In the genomic region with DNA sequence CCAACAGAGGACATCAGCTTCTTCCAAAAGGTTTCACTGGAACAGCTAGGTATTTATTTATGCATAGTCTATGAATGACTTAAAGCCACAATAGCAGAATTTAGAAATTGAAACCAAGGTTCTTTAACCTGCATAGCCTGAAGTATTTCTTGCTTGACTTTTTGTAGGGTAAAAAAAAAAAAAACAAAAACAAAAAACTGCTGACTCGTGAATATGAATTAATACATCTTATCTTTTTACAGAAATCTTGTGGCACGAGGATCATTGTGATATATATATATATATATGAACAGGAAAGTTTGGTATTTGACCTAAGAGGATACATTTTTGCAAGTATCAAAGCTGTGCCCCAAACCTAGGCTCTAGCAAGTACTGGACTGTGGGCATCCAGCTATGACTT, we compare ENCODE assay signal across 26 mouse cellular contexts.
"Had no signal": no experiment of that assay in that cellular context is flagged by ENCODE, and none has a peak within 500 bp of the region (broad histone marks: within the 10 kb centered on the region; RNA-seq: fewer than 3 reads in every experiment).

No protein-coding gene starts in this region.

- H3K4me3 ChIP-seq: embryonic facial prominence, embryonic 10.5 days; embryonic facial prominence, embryonic 12.5 days; embryonic facial prominence, embryonic 13.5 days; embryonic facial prominence, embryonic 15.5 days; erythroblast, embryonic 14.5 days; forebrain, embryonic 10.5 days; forebrain, embryonic 12.5 days; forebrain, embryonic 13.5 days; forebrain, embryonic 15.5 days; gastrocnemius, adult 2 months; heart, adult 2 months; heart, embryonic 10.5 days had no signal

- H3K27ac ChIP-seq: embryonic facial prominence, embryonic 10.5 days; embryonic facial prominence, embryonic 12.5 days; embryonic facial prominence, embryonic 13.5 days; embryonic facial prominence, embryonic 15.5 days; forebrain, embryonic 10.5 days; forebrain, embryonic 12.5 days; forebrain, embryonic 13.5 days; forebrain, embryonic 15.5 days; gastrocnemius, adult 2 months; heart, adult 2 months; heart, embryonic 10.5 days had no signal

- H3K27me3 ChIP-seq: embryonic facial prominence, embryonic 12.5 days; embryonic facial prominence, embryonic 13.5 days; embryonic facial prominence, embryonic 15.5 days; forebrain, embryonic 12.5 days; forebrain, embryonic 13.5 days; forebrain, embryonic 15.5 days had no signal

- H3K4me2 ChIP-seq: embryonic facial prominence, embryonic 12.5 days; embryonic facial prominence, embryonic 13.5 days; embryonic facial prominence, embryonic 15.5 days; forebrain, embryonic 12.5 days; forebrain, embryonic 13.5 days; forebrain, embryonic 15.5 days had no signal

- H3K4me1 ChIP-seq: embryonic facial prominence, embryonic 10.5 days; embryonic facial prominence, embryonic 12.5 days; embryonic facial prominence, embryonic 13.5 days; embryonic facial prominence, embryonic 15.5 days; forebrain, embryonic 10.5 days; forebrain, embryonic 12.5 days; forebrain, embryonic 13.5 days; forebrain, embryonic 15.5 days; heart, embryonic 10.5 days had no signal

- DNase-seq: cerebellum, adult 9-10 months; cerebellum, adult 9-11 months; cerebellum, postnatal 10 days; cerebellum, postnatal 14 days; cerebellum, postnatal 25 days; cerebellum, postnatal 36 days; embryo, embryonic 11 days; forebrain, postnatal 0 days; gastrocnemius, adult 2 months; gastrocnemius, postnatal 10 days; gastrocnemius, postnatal 14 days; gastrocnemius, postnatal 25 days; gastrocnemius, postnatal 36 days; heart, adult 11 months; heart, adult 18-20 months; heart, adult 2 months had no signal

- H3K9me3 ChIP-seq: embryonic facial prominence, embryonic 10.5 days; embryonic facial prominence, embryonic 12.5 days; embryonic facial prominence, embryonic 13.5 days; embryonic facial prominence, embryonic 15.5 days; forebrain, embryonic 10.5 days; forebrain, embryonic 12.5 days; forebrain, embryonic 13.5 days; forebrain, embryonic 15.5 days; heart, embryonic 10.5 days had no signal

- H3K9ac ChIP-seq: embryonic facial prominence, embryonic 12.5 days; embryonic facial prominence, embryonic 13.5 days; embryonic facial prominence, embryonic 15.5 days; forebrain, embryonic 12.5 days; forebrain, embryonic 13.5 days; forebrain, embryonic 15.5 days; forebrain, postnatal 0 days had no signal

- H3K36me3 ChIP-seq: embryonic facial prominence, embryonic 10.5 days; embryonic facial prominence, embryonic 12.5 days; embryonic facial prominence, embryonic 13.5 days; embryonic facial prominence, embryonic 15.5 days; forebrain, embryonic 10.5 days; forebrain, embryonic 12.5 days; forebrain, embryonic 15.5 days; heart, embryonic 10.5 days had no signal
